Mouse (Mus musculus) C2C12 (cell line): ENCODE measurements around the gene Casz1.

ENCODE experiments used
- CEBPB ChIP-seq: IDR thresholded peaks from one replicate; pipeline ENCODE4 v1.6.1; 2011; ENCODE audit warnings: low read depth, mild to moderate bottlenecking, control low read depth, moderate library complexity
- CTCF ChIP-seq: IDR thresholded peaks from one replicate; pipeline ENCODE4 v1.5.1; 2011; ENCODE audit not compliant: control insufficient read depth, insufficient read depth, insufficient read length
- MAX ChIP-seq: IDR thresholded peaks from one replicate; pipeline ENCODE4 v1.6.1; 2011; ENCODE audit warnings: mild to moderate bottlenecking, control low read depth
- MYOD1 ChIP-seq: IDR thresholded peaks from one replicate; pipeline ENCODE4 v1.6.1; 2011; ENCODE audit warnings: low read depth; ENCODE audit not compliant: control insufficient read depth, insufficient read length
- USF1 ChIP-seq: IDR thresholded peaks from one replicate; pipeline ENCODE4 v1.6.1; 2011; ENCODE audit warnings: low read depth, mild to moderate bottlenecking, control low read depth, moderate library complexity

DNA sequence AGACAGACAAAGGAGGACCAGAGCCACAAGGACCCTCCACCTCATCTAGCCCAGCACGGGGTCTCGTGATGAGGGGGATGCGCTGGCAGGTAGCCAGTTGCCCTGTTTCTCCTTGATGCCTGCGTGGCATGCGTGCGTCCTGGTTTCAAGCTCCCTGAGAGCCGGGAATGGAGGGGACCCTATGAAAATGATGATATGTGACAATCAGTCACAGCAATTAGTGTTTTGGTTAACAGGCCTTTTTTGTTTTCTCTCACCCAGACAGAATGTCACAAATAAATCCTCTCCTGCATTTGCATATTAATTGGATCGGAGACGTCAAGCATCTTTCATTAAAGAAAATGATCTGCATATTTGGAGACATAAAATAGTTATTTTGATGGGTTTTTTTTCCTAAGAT is 71.9 kb downstream of the Casz1 start:
- no peak for TF ChIP-seq CTCF
- TF ChIP-seq MAX = no peak
- TF ChIP-seq CEBPB = no peak
- TF ChIP-seq USF1 = no peak
- no peak for TF ChIP-seq MYOD1
